27 mouse cellular contexts compared by ENCODE assay signal in genomic region chr16:76448773-76449172, GRCm38 (mm10).
DNase-seq lines count a peak whose midpoint lies in the region; ATAC-seq and TF ChIP-seq lines count a peak whose summit lies in the region.
"Had no signal": no experiment of that assay in that cellular context is flagged by ENCODE, and none has a peak within 500 bp of the region (broad histone marks: within the 10 kb centered on the region; RNA-seq: fewer than 3 reads in every experiment).

No protein-coding gene starts in this region.

- H3K4me3 ChIP-seq in C2C12 (ENCODE audit: insufficient read depth, poor library complexity, severe bottlenecking) (no peak overlapping the region), myocyte (no peak overlapping the region)
- H3K4me3 ChIP-seq: embryonic facial prominence, embryonic 12.5 days; embryonic facial prominence, embryonic 15.5 days; heart, adult 2 months; heart, embryonic 10.5 days; heart, embryonic 13.5 days had no signal

- TF ChIP-seq CTCF in C2C12 (IDR thresholded peaks at IDR 0.05; ENCODE audit: control insufficient read depth, insufficient read depth, insufficient read length) = no peak

- H3K4me2 ChIP-seq in myocyte (ENCODE audit: low read depth) = no peak overlapping the region
- H3K4me2 ChIP-seq: embryonic facial prominence, embryonic 12.5 days; embryonic facial prominence, embryonic 15.5 days; heart, embryonic 13.5 days; hindbrain, embryonic 14.5 days had no signal

- H3K79me2 ChIP-seq in C2C12 (ENCODE audit: control insufficient read depth, insufficient read depth) (no peaks in the 10 kb centered on the region), myocyte (ENCODE audit: control insufficient read depth, insufficient read depth) (no peaks in the 10 kb centered on the region)

- H3K36me3 ChIP-seq in C2C12 (ENCODE audit: control insufficient read depth, insufficient read depth) (no peaks in the 10 kb centered on the region), myocyte (ENCODE audit: control insufficient read depth, insufficient read depth) (no peaks in the 10 kb centered on the region)
- H3K36me3 ChIP-seq: embryonic facial prominence, embryonic 12.5 days; embryonic facial prominence, embryonic 15.5 days; heart, embryonic 10.5 days; heart, embryonic 13.5 days had no signal

- no peaks in the 10 kb centered on the region for H3K27me3 ChIP-seq in C2C12 (ENCODE audit: control insufficient read depth, insufficient read depth, insufficient read length)
- no peaks in the 10 kb centered on the region for H3K27me3 ChIP-seq in myocyte (ENCODE audit: control insufficient read depth, insufficient read depth, insufficient read length)
- H3K27me3 ChIP-seq: embryonic facial prominence, embryonic 12.5 days; embryonic facial prominence, embryonic 15.5 days; heart, embryonic 13.5 days had no signal

- no peak for TF ChIP-seq POLR2A in myocyte (IDR thresholded peaks at IDR 0.05; ENCODE audit: insufficient read length, low read depth)

- no peak overlapping the region for H3ac ChIP-seq in C2C12 (ENCODE audit: control insufficient read depth, insufficient read length, low read depth)
- no peak overlapping the region for H3ac ChIP-seq in myocyte (ENCODE audit: control insufficient read depth, insufficient read length)

- H3K79me3 ChIP-seq in C2C12 (ENCODE audit: low read depth) = no peaks in the 10 kb centered on the region

- ATAC-seq in CD4-positive, CD25-positive, alpha-beta regulatory T cell, adult 4 months = no peak
- ATAC-seq: forebrain, embryonic 14.5 days; forebrain, postnatal 0 days; hindbrain, postnatal 0 days; intestine, postnatal 0 days had no signal

- DNase-seq in CD4-positive, CD25-positive, alpha-beta regulatory T cell, adult 2 months (ENCODE audit: low read depth, low spot score) = peak; percentile 8
- DNase-seq in MEL-GATA-1-ER (ENCODE audit: extremely low read depth, low read depth) = peak; percentile 34
- DNase-seq in embryo, embryonic 9.5 days (ENCODE audit: extremely low spot score) = no peak
- DNase-seq in urinary bladder, adult 2 months (ENCODE audit: low spot score) = no peak
- DNase-seq in lung, postnatal 4 days = no peak
- DNase-seq: adrenal gland, adult 2 months; adrenal gland, postnatal 25 days; cerebellum, adult 11-12 months; cerebellum, adult 8-10 months; cerebellum, postnatal 10 days; cerebellum, postnatal 36 days; forebrain, postnatal 0 days; gastrocnemius, postnatal 25 days; heart, adult 2 months; heart, postnatal 14 days; heart, postnatal 4 days had no signal

TF ChIP-seq in C2C12, 6 proteins besides CTCF, POLR2A, EP300 and RAD21:
- no peak for TF ChIP-seq MAX (IDR thresholded peaks at IDR 0.05)
- TF ChIP-seq MYOD1 (IDR thresholded peaks at IDR 0.05; ENCODE audit: control insufficient read depth, insufficient read length, low read depth) = peak; percentile 44

TF ChIP-seq in myocyte, 11 proteins besides CTCF, POLR2A, EP300 and RAD21:
- TF ChIP-seq MAX (IDR thresholded peaks at IDR 0.05; ENCODE audit: low read depth) (no peak), MYOD1 (IDR thresholded peaks at IDR 0.05; ENCODE audit: control insufficient read depth in 1 of 3, insufficient read length in 2 of 3, low read depth in 2 of 3) (peak in 2 of 3 experiments; percentile 19 to 53)

Comparison
In these comparisons a context has a peak if more than half of its experiments do, and no peak if none do; other contexts are left out.
1. DNase-seq: peak in CD4-positive, CD25-positive, alpha-beta regulatory T cell, adult 2 months (single experiment) and MEL-GATA-1-ER (single experiment); none in embryo, embryonic 9.5 days (single experiment), urinary bladder, adult 2 months (single experiment) and lung, postnatal 4 days (0 of 2).